Mouse (Mus musculus): Measurements from ENCODE around the gene Epm2aip1. TPM values are rescaled to one million over a fixed set of nuclear protein-coding genes. Genes with fewer than 3 reads are reported as not detected.
A peak's percentile ranks its signal among the peaks of the same experiment; 100 is the strongest.

Gene Epm2aip1
- polyA plus RNA-seq (2016; fragmentation: Nextera tagmentation; extraction: Ambion mirVana) = 41.2 and 46.4 TPM in 2 replicates

GRCm38 (mm10) chr9:111271434-111272160 is at the start of gene Epm2aip1, which contains the start of gene Mlh1:
TSS of gene Epm2aip1 (plus strand) at chr9:111271929.
TSS of gene Mlh1 (minus strand) at chr9:111271791.
- peaks cover 29% of the 10 kb centered on the region for H3K36me3 ChIP-seq
- no peaks in the 10 kb centered on the region for H3K9me3 ChIP-seq
- H3K27ac ChIP-seq = peak within 1 kb of the TSS; percentile 94
- H3K4me2 ChIP-seq = peak within 1 kb of the TSS; percentile 87
- no peaks in the 10 kb centered on the region for H3K27me3 ChIP-seq
- H3K9ac ChIP-seq (replicated peaks) = peak within 1 kb of the TSS; percentile 89
- under 1% methylated on average over 64 of the region's 64 CpGs for WGBS
- peak within 1 kb of the TSS; percentile 87 for H3K4me3 ChIP-seq (replicated peaks)
- peak; percentile 100 for ATAC-seq (ENCODE audit: insufficient number of reproducible peaks, insufficient read depth, low FRiP score, low TSS enrichment, low read depth)
- H3K4me1 ChIP-seq (replicated peaks) = peaks cover 41% of the 10 kb centered on the region

GRCm38 (mm10) chr9:111223406-111223805 is 48.3 kb upstream of the Epm2aip1 start:
- Histone ChIP-seq H3K4me2 (no peak overlapping the region), H3K27ac (peak overlapping the region; percentile 73), H3K36me3 (peaks cover 84% of the 10 kb centered on the region), H3K27me3 (no peaks in the 10 kb centered on the region), H3K9me3 (no peaks in the 10 kb centered on the region), H3K4me3 (replicated peaks) (no peak overlapping the region), H3K4me1 (replicated peaks) (peaks cover 4% of the 10 kb centered on the region; the same call in 1 of the 2 replicates), H3K9ac (replicated peaks) (no peak overlapping the region)
- WGBS = 74% methylated on average over 5 of the region's 5 CpGs
- ATAC-seq (ENCODE audit: insufficient number of reproducible peaks, insufficient read depth, low FRiP score, low TSS enrichment, low read depth) = no peak

GRCm38 (mm10) chr9:111228446-111228845 is 43.3 kb upstream of the Epm2aip1 start:
- H3K4me2 ChIP-seq = no peak overlapping the region
- no peaks in the 10 kb centered on the region for H3K27me3 ChIP-seq
- H3K36me3 ChIP-seq = peaks cover 88% of the 10 kb centered on the region
- WGBS = 81% methylated on average over 5 of the region's 5 CpGs
- H3K4me1 ChIP-seq (replicated peaks) = peaks cover 4% of the 10 kb centered on the region; the same call in 1 of the 2 replicates
- no peaks in the 10 kb centered on the region for H3K9me3 ChIP-seq
- H3K9ac ChIP-seq (replicated peaks) = no peak overlapping the region
- no peak overlapping the region for H3K27ac ChIP-seq
- H3K4me3 ChIP-seq (replicated peaks) = no peak overlapping the region
- ATAC-seq (ENCODE audit: insufficient number of reproducible peaks, insufficient read depth, low FRiP score, low TSS enrichment, low read depth) = no peak

GRCm38 (mm10) chr9:111234701-111235100 is 37.0 kb upstream of the Epm2aip1 start:
- ATAC-seq (ENCODE audit: insufficient number of reproducible peaks, insufficient read depth, low FRiP score, low TSS enrichment, low read depth) = no peak
- no peak overlapping the region for H3K9ac ChIP-seq (replicated peaks)
- H3K4me3 ChIP-seq (replicated peaks) = no peak overlapping the region
- H3K27ac ChIP-seq = no peak overlapping the region
- H3K4me1 ChIP-seq (replicated peaks) = no peaks in the 10 kb centered on the region
- H3K4me2 ChIP-seq = no peak overlapping the region
- no peaks in the 10 kb centered on the region for H3K27me3 ChIP-seq
- 84% methylated on average over 9 of the region's 9 CpGs for WGBS
- no peaks in the 10 kb centered on the region for H3K9me3 ChIP-seq
- peaks cover 88% of the 10 kb centered on the region for H3K36me3 ChIP-seq

GRCm38 (mm10) chr9:111237726-111238125 is 34.0 kb upstream of the Epm2aip1 start:
- no peak for ATAC-seq (ENCODE audit: insufficient number of reproducible peaks, insufficient read depth, low FRiP score, low TSS enrichment, low read depth)
- Histone ChIP-seq H3K9me3 (no peaks in the 10 kb centered on the region), H3K4me1 (replicated peaks) (no peaks in the 10 kb centered on the region), H3K9ac (replicated peaks) (no peak overlapping the region), H3K27me3 (no peaks in the 10 kb centered on the region), H3K36me3 (peaks cover 96% of the 10 kb centered on the region), H3K4me2 (no peak overlapping the region), H3K27ac (no peak overlapping the region), H3K4me3 (replicated peaks) (no peak overlapping the region)

- H3K4me1 ChIP-seq (replicated peaks) = no peaks in the 10 kb centered on the region
- no peaks in the 10 kb centered on the region for H3K27me3 ChIP-seq
- H3K4me3 ChIP-seq (replicated peaks) = no peak overlapping the region
- no peak overlapping the region for H3K4me2 ChIP-seq
- 92% methylated on average over 4 of the region's 4 CpGs for WGBS
- ATAC-seq (ENCODE audit: insufficient number of reproducible peaks, insufficient read depth, low FRiP score, low TSS enrichment, low read depth) = no peak
- no peak overlapping the region for H3K9ac ChIP-seq (replicated peaks)
- peaks cover 93% of the 10 kb centered on the region for H3K36me3 ChIP-seq
- no peaks in the 10 kb centered on the region for H3K9me3 ChIP-seq
- no peak overlapping the region for H3K27ac ChIP-seq
These were observed 31.9 kb upstream of the Epm2aip1 start for GRCm38 (mm10) chr9:111239821-111240220.

GRCm38 (mm10) chr9:111243384-111243783 is 28.3 kb upstream of the Epm2aip1 start:
- Histone ChIP-seq H3K4me2 (no peak overlapping the region), H3K36me3 (peaks cover 79% of the 10 kb centered on the region), H3K9me3 (no peaks in the 10 kb centered on the region), H3K9ac (replicated peaks) (no peak overlapping the region), H3K4me3 (replicated peaks) (no peak overlapping the region), H3K4me1 (replicated peaks) (no peaks in the 10 kb centered on the region), H3K27ac (no peak overlapping the region), H3K27me3 (no peaks in the 10 kb centered on the region)
- ATAC-seq (ENCODE audit: insufficient number of reproducible peaks, insufficient read depth, low FRiP score, low TSS enrichment, low read depth) = no peak
- 78% methylated on average over 6 of the region's 6 CpGs for WGBS

GRCm38 (mm10) chr9:111245546-111245945 is 26.2 kb upstream of the Epm2aip1 start:
- Histone ChIP-seq H3K27me3 (no peaks in the 10 kb centered on the region), H3K4me3 (replicated peaks) (no peak overlapping the region), H3K36me3 (peaks cover 79% of the 10 kb centered on the region), H3K9ac (replicated peaks) (no peak overlapping the region), H3K27ac (no peak overlapping the region), H3K4me2 (no peak overlapping the region), H3K9me3 (no peaks in the 10 kb centered on the region), H3K4me1 (replicated peaks) (no peaks in the 10 kb centered on the region)
- 81% methylated on average over 6 of the region's 6 CpGs for WGBS
- no peak for ATAC-seq (ENCODE audit: insufficient number of reproducible peaks, insufficient read depth, low FRiP score, low TSS enrichment, low read depth)

- no peak overlapping the region for H3K9ac ChIP-seq (replicated peaks)
- no peak overlapping the region for H3K27ac ChIP-seq
- no peaks in the 10 kb centered on the region for H3K27me3 ChIP-seq
- 82% methylated on average over 3 of the region's 3 CpGs for WGBS
- no peak overlapping the region for H3K4me3 ChIP-seq (replicated peaks)
- no peaks in the 10 kb centered on the region for H3K9me3 ChIP-seq
- H3K4me2 ChIP-seq = no peak overlapping the region
- peaks cover 79% of the 10 kb centered on the region for H3K36me3 ChIP-seq
- no peaks in the 10 kb centered on the region for H3K4me1 ChIP-seq (replicated peaks)
- ATAC-seq (ENCODE audit: insufficient number of reproducible peaks, insufficient read depth, low FRiP score, low TSS enrichment, low read depth) = no peak
These were observed 24.0 kb upstream of the Epm2aip1 start for GRCm38 (mm10) chr9:111247682-111248246.

- Histone ChIP-seq H3K36me3 (peaks cover 92% of the 10 kb centered on the region), H3K4me3 (replicated peaks) (no peak overlapping the region), H3K4me2 (no peak overlapping the region), H3K9ac (replicated peaks) (no peak overlapping the region), H3K27me3 (no peaks in the 10 kb centered on the region), H3K27ac (no peak overlapping the region), H3K9me3 (no peaks in the 10 kb centered on the region), H3K4me1 (replicated peaks) (no peaks in the 10 kb centered on the region)
- no peak for ATAC-seq (ENCODE audit: insufficient number of reproducible peaks, insufficient read depth, low FRiP score, low TSS enrichment, low read depth)
- 72% methylated on average over 7 of the region's 7 CpGs for WGBS
These were observed 19.4 kb upstream of the Epm2aip1 start for GRCm38 (mm10) chr9:111252161-111252869.

GRCm38 (mm10) chr9:111260360-111260985 is 11.3 kb upstream of the Epm2aip1 start:
- Histone ChIP-seq H3K27ac (peak overlapping the region; percentile 76), H3K9ac (replicated peaks) (peak overlapping the region; percentile 8; the same call in 1 of the 2 replicates), H3K9me3 (no peaks in the 10 kb centered on the region), H3K4me1 (replicated peaks) (no peaks in the 10 kb centered on the region), H3K36me3 (peaks cover 71% of the 10 kb centered on the region), H3K4me2 (no peak overlapping the region), H3K4me3 (replicated peaks) (no peak overlapping the region), H3K27me3 (no peaks in the 10 kb centered on the region)
- 12% methylated on average over 1 of the region's 1 CpGs for WGBS
- ATAC-seq (ENCODE audit: insufficient number of reproducible peaks, insufficient read depth, low FRiP score, low TSS enrichment, low read depth) = no peak
